Mouse (Mus musculus): ENCODE measurements around the gene Tbce.

GRCm38 (mm10) chr13:14004086-14004485 lies 35.4 kb downstream of the Tbce start:
- TF ChIP-seq CTCF (IDR thresholded peaks at IDR 0.05; ENCODE audit: borderline replicate concordance, control insufficient read depth, extremely low read depth, insufficient read depth, low read length, poor library complexity) (no peak), POLR2A (IDR thresholded peaks at IDR 0.05; ENCODE audit: control insufficient read depth, extremely low read depth, insufficient read depth, low read length, poor library complexity) (no peak)
